Mouse (Mus musculus) heart, postnatal 0 days (tissue): Measurements from ENCODE around the gene Prep.

ENCODE experiments used
- CTCF ChIP-seq: IDR thresholded peaks from 2 replicates; pipeline ENCODE4 v1.5.1; 2016; ENCODE audit warnings: antibody characterized with exemption, control low read depth, low read depth
- EP300 ChIP-seq: IDR thresholded peaks from 2 replicates; pipeline ENCODE4 v1.6.1; 2016; ENCODE audit warnings: antibody characterized with exemption, low read depth

DNA sequence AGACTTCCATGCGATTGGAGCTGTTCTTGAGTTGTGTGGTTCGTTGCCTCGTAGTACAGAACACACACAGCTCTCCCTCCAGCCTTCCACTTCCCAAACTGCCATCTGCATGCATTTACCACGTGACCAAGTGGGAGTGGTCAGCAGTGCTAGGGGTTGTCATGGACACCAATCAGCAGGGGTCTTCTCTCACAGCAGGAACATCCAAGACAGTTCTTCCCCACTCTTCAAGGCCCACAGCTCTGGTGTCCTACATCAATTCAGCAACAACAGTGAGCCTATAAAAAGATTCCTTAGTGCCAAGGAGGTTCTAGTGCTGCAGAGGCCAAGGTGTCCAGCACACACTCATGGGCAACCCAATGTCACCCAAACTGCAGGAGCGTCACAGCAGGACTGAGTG lies 84.1 kb downstream of the Prep start:
- TF ChIP-seq CTCF (no peak), EP300 (no peak)
